Mouse (Mus musculus) heart, adult 2 months (tissue): ENCODE measurements around the gene Fam193b.

ENCODE experiments used
- CTCF ChIP-seq: fragments of 200-600 bp; IDR thresholded peaks from 2 replicates; pipeline ENCODE4 v1.8.1; 2022; ENCODE audit warnings: antibody characterized with exemption, mild to moderate bottlenecking, moderate library complexity
- EP300 ChIP-seq: fragments of 200-500 bp; IDR thresholded peaks from 2 replicates; pipeline ENCODE4 v1.6.1; 2011; ENCODE audit warnings: low read depth, low read length, control low read depth; ENCODE audit not compliant: insufficient read depth
- POLR2A ChIP-seq: fragments of 200-500 bp; IDR thresholded peaks from 2 replicates; pipeline ENCODE4 v1.6.1; 2011; ENCODE audit warnings: mild to moderate bottlenecking, low read depth, low read length, control low read depth; ENCODE audit not compliant: insufficient read depth

DNA sequence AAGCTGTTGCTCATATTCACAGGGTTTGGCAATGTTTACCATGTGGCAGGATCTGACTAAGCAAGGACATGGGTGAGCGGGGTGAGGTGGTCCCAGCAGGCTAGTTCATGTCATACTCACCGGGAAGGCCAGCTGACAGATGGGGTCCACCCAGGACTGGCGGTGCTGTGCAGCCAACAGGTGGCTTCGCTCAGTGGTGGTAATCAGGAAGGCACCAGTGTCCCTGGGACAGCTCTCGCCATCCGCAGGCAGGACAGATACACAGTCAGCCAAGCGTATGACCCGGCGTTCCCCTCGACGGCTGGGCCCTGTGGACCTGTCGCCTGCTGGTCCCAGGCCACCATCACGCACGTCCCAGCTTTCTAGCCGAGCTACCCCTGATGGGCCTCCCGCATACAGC lies 43.7 kb downstream of the Fam193b start:
- TF ChIP-seq CTCF (no peak), POLR2A (no peak), EP300 (no peak)
